Mouse (Mus musculus): ENCODE measurements around the gene Vps37d.

GRCm38 (mm10) chr5:135040059-135040458, 38.0 kb downstream of the Vps37d start:
- no peak for TF ChIP-seq CTCF (IDR thresholded peaks at IDR 0.05; ENCODE audit: extremely low read depth, insufficient read depth, insufficient read length, insufficient replicate concordance)
- no peak for TF ChIP-seq POLR2A (IDR thresholded peaks at IDR 0.05; ENCODE audit: low read depth, low read length)
